Mouse (Mus musculus): ENCODE measurements around the gene Gzmm. TPM values are rescaled to one million over a fixed set of nuclear protein-coding genes. Genes with fewer than 3 reads are reported as not detected.
A peak's percentile ranks its signal among the peaks of the same experiment; 100 is the strongest.

Gene Gzmm
- polyA plus RNA-seq, 1 experiment from 2014 or later, result 0.46 TPM

- DNase-seq (ENCODE audit: low spot score), result peak; percentile 79
- peak overlapping the region; percentile 90 for H3K27ac ChIP-seq
- H3K4me3 ChIP-seq, result peak overlapping the region; percentile 85
- no peaks in the 10 kb centered on the region; the same call in 1 of the 2 replicates for H3K27me3 ChIP-seq (ENCODE audit: insufficient read depth, poor library complexity, severe bottlenecking)
- peaks cover 52% of the 10 kb centered on the region for H3K36me3 ChIP-seq
- peaks cover 49% of the 10 kb centered on the region for H3K4me1 ChIP-seq
- 80% methylated on average over 6 of the region's 6 CpGs for WGBS
- no peaks in the 10 kb centered on the region for H3K9me3 ChIP-seq
These were observed 4.8 kb upstream of the Gzmm start for GRCm38 (mm10) chr10:79683726-79684640.

- Histone ChIP-seq H3K4me1 (peaks cover 49% of the 10 kb centered on the region), H3K4me3 (no peak overlapping the region), H3K27me3 (ENCODE audit: insufficient read depth, poor library complexity, severe bottlenecking) (no peaks in the 10 kb centered on the region), H3K27ac (peak overlapping the region; percentile 90; the same call in 1 of the 2 replicates), H3K9me3 (no peaks in the 10 kb centered on the region), H3K36me3 (peaks cover 60% of the 10 kb centered on the region)
- DNase-seq (ENCODE audit: low spot score), result peak; percentile 72
- WGBS, result 92% methylated on average over 25 of the region's 25 CpGs
These were observed 3.8 kb upstream of the Gzmm start for GRCm38 (mm10) chr10:79684770-79685600.

- DNase-seq (ENCODE audit: low spot score), result no peak
- 89% methylated on average over 2 of the region's 2 CpGs for WGBS
- H3K4me3 ChIP-seq, result no peak overlapping the region
- peak overlapping the region; percentile 43; the same call in 1 of the 2 replicates for H3K27ac ChIP-seq
- no peaks in the 10 kb centered on the region for H3K27me3 ChIP-seq (ENCODE audit: insufficient read depth, poor library complexity, severe bottlenecking)
- peaks cover 60% of the 10 kb centered on the region for H3K36me3 ChIP-seq
- H3K9me3 ChIP-seq, result no peaks in the 10 kb centered on the region
- peaks cover 40% of the 10 kb centered on the region for H3K4me1 ChIP-seq
These were observed 2.6 kb upstream of the Gzmm start for GRCm38 (mm10) chr10:79686219-79686618.

- Histone ChIP-seq H3K36me3 (peaks cover 60% of the 10 kb centered on the region), H3K4me1 (peaks cover 36% of the 10 kb centered on the region), H3K27ac (peak overlapping the region; percentile 43; the same call in 1 of the 2 replicates), H3K9me3 (no peaks in the 10 kb centered on the region), H3K4me3 (no peak overlapping the region; the same call in 1 of the 2 replicates), H3K27me3 (ENCODE audit: insufficient read depth, poor library complexity, severe bottlenecking) (no peaks in the 10 kb centered on the region)
- no peak for DNase-seq (ENCODE audit: low spot score)
- WGBS, result 81% methylated on average over 1 of the region's 1 CpGs
These were observed 2.1 kb upstream of the Gzmm start for GRCm38 (mm10) chr10:79686691-79687090.

- H3K9me3 ChIP-seq, result no peaks in the 10 kb centered on the region
- DNase-seq (ENCODE audit: low spot score), result no peak
- H3K4me3 ChIP-seq, result no peak overlapping the region
- peaks cover 33% of the 10 kb centered on the region for H3K4me1 ChIP-seq
- H3K27ac ChIP-seq, result no peak overlapping the region
- 96% methylated on average over 6 of the region's 6 CpGs for WGBS
- peaks cover 65% of the 10 kb centered on the region for H3K36me3 ChIP-seq
- no peaks in the 10 kb centered on the region for H3K27me3 ChIP-seq (ENCODE audit: insufficient read depth, poor library complexity, severe bottlenecking)
These were observed 1.3 kb upstream of the Gzmm start for GRCm38 (mm10) chr10:79687513-79687912.

GRCm38 (mm10) chr10:79689178-79689577 lies 358 bp downstream of the Gzmm start:
- H3K27me3 ChIP-seq (ENCODE audit: insufficient read depth, poor library complexity, severe bottlenecking), result no peaks in the 10 kb centered on the region
- peaks cover 18% of the 10 kb centered on the region for H3K4me1 ChIP-seq
- DNase-seq (ENCODE audit: low spot score), result no peak
- 90% methylated on average over 3 of the region's 3 CpGs for WGBS
- H3K9me3 ChIP-seq, result no peaks in the 10 kb centered on the region
- H3K4me3 ChIP-seq, result no peak overlapping the region
- H3K27ac ChIP-seq, result no peak overlapping the region
- peaks cover 63% of the 10 kb centered on the region for H3K36me3 ChIP-seq

- 94% methylated on average over 2 of the region's 2 CpGs for WGBS
- H3K27ac ChIP-seq, result no peak overlapping the region
- no peaks in the 10 kb centered on the region for H3K27me3 ChIP-seq (ENCODE audit: insufficient read depth, poor library complexity, severe bottlenecking)
- no peak overlapping the region for H3K4me3 ChIP-seq
- no peak for DNase-seq (ENCODE audit: low spot score)
- peaks cover 34% of the 10 kb centered on the region for H3K36me3 ChIP-seq
- H3K9me3 ChIP-seq, result no peaks in the 10 kb centered on the region
- peaks cover 22% of the 10 kb centered on the region for H3K4me1 ChIP-seq
These were observed 3.2 kb downstream of the Gzmm start for GRCm38 (mm10) chr10:79691986-79692548.

- H3K27ac ChIP-seq, result no peak overlapping the region
- WGBS, result 68% methylated on average over 12 of the region's 12 CpGs
- no peak for DNase-seq (ENCODE audit: low spot score)
These were observed 5.0 kb downstream of the Gzmm start for GRCm38 (mm10) chr10:79693580-79694378.

GRCm38 (mm10) chr10:79694379-79694655 lies 5.5 kb downstream of the Gzmm start:
- WGBS, result 81% methylated on average over 6 of the region's 6 CpGs
- peaks cover 11% of the 10 kb centered on the region for H3K36me3 ChIP-seq
- H3K27me3 ChIP-seq (ENCODE audit: insufficient read depth, poor library complexity, severe bottlenecking), result no peaks in the 10 kb centered on the region
- no peak for DNase-seq (ENCODE audit: low spot score)
- no peaks in the 10 kb centered on the region for H3K9me3 ChIP-seq
- no peak overlapping the region for H3K27ac ChIP-seq
- peaks cover 20% of the 10 kb centered on the region for H3K4me1 ChIP-seq
- no peak overlapping the region for H3K4me3 ChIP-seq

More at GRCm38 (mm10) chr10:79693580-79694378, 5.0 kb downstream of the Gzmm start:
- Histone ChIP-seq H3K4me1 (peaks cover 20% of the 10 kb centered on the region), H3K9me3 (no peaks in the 10 kb centered on the region), H3K27me3 (ENCODE audit: insufficient read depth, poor library complexity, severe bottlenecking) (no peaks in the 10 kb centered on the region), H3K36me3 (peaks cover 17% of the 10 kb centered on the region), H3K4me3 (no peak overlapping the region)

GRCm38 (mm10) chr10:79695231-79696128 lies 6.7 kb downstream of the Gzmm start:
- no peaks in the 10 kb centered on the region for H3K27me3 ChIP-seq (ENCODE audit: insufficient read depth, poor library complexity, severe bottlenecking)
- H3K4me1 ChIP-seq, result peaks cover 23% of the 10 kb centered on the region
- H3K36me3 ChIP-seq, result 0 out of 2 replicates have a peak, but pooled peaks cover 7% of the 10 kb centered on the region
- WGBS, result 64% methylated on average over 13 of the region's 13 CpGs
- H3K4me3 ChIP-seq, result no peak overlapping the region
- H3K9me3 ChIP-seq, result no peaks in the 10 kb centered on the region
- H3K27ac ChIP-seq, result peak overlapping the region; percentile 80
- DNase-seq (ENCODE audit: low spot score), result peak; percentile 90

GRCm38 (mm10) chr10:79696129-79696651 lies 7.4 kb downstream of the Gzmm start:
- Histone ChIP-seq H3K9me3 (no peaks in the 10 kb centered on the region), H3K4me3 (no peak overlapping the region), H3K36me3 (0 out of 2 replicates have a peak, but pooled peaks cover 7% of the 10 kb centered on the region), H3K27ac (peak overlapping the region; percentile 80), H3K27me3 (ENCODE audit: insufficient read depth, poor library complexity, severe bottlenecking) (no peaks in the 10 kb centered on the region), H3K4me1 (peaks cover 31% of the 10 kb centered on the region)
- WGBS, result 42% methylated on average over 9 of the region's 9 CpGs
- peak; percentile 76 for DNase-seq (ENCODE audit: low spot score)
